ENCODE assay signal across 9 mouse cellular contexts in the genomic region with DNA sequence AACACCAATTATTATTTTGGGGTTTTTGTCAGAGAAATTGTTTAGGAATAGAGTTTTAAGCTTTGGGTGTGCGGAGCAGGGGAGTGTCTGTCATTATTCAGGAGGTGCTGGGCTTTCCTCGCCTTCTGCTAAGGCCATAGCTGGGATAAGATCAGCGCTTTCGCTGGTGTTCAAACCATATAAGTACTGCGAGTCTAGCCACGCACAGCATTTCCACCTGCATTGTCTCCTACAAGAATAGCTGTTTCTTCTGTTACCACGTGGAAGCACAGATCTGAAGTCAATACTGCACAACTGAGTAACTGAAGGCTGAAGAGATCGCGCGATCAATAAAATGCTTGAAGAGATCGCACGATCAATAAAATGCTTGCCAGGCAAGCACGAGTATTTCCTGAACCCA. TPM values are rescaled to one million over a fixed set of nuclear protein-coding genes. Genes with fewer than 3 reads are reported as not detected.
DNase-seq lines count a peak whose midpoint lies in the region; ATAC-seq lines count a peak whose summit lies in the region.
"Had no signal": no experiment of that assay in that cellular context is flagged by ENCODE, and none has a peak within 500 bp of the region (broad histone marks: within the 10 kb centered on the region; RNA-seq: fewer than 3 reads in every experiment).

No protein-coding gene starts in this region.

- H3K27ac ChIP-seq in heart, embryonic 10.5 days, result peak overlapping the region; percentile 90
- H3K27ac ChIP-seq in embryonic facial prominence, embryonic 13.5 days, result peak overlapping the region; percentile 75
- peak overlapping the region; percentile 50 for H3K27ac ChIP-seq in liver, embryonic 13.5 days

- intact Hi-C loops in heart, postnatal 10 days (cut with DNase I), result no loop called here

- H3K4me3 ChIP-seq in heart, embryonic 10.5 days, result no peak overlapping the region
- H3K4me3 ChIP-seq in megakaryocyte, embryonic 14.5 days (replicated peaks), result peak overlapping the region; percentile 50
- no peak overlapping the region for H3K4me3 ChIP-seq in embryonic facial prominence, embryonic 13.5 days
- H3K4me3 ChIP-seq in liver, embryonic 13.5 days (replicated peaks), result no peak overlapping the region

- peaks cover 21% of the 10 kb centered on the region for H3K4me1 ChIP-seq in heart, embryonic 10.5 days
- H3K4me1 ChIP-seq in megakaryocyte, embryonic 14.5 days, result peaks cover 90% of the 10 kb centered on the region
- H3K4me1 ChIP-seq in embryonic facial prominence, embryonic 13.5 days, result peaks cover 22% of the 10 kb centered on the region
- H3K4me1 ChIP-seq in liver, embryonic 13.5 days (replicated peaks), result peaks cover 32% of the 10 kb centered on the region

- no peaks in the 10 kb centered on the region for H3K9me3 ChIP-seq in heart, embryonic 10.5 days
- H3K9me3 ChIP-seq in megakaryocyte, embryonic 14.5 days, result no peaks in the 10 kb centered on the region
- no peaks in the 10 kb centered on the region for H3K9me3 ChIP-seq in embryonic facial prominence, embryonic 13.5 days
- no peaks in the 10 kb centered on the region for H3K9me3 ChIP-seq in liver, embryonic 13.5 days (replicated peaks)

- H3K27me3 ChIP-seq in heart, embryonic 10.5 days (ENCODE audit: insufficient read depth, poor library complexity, severe bottlenecking), result no peaks in the 10 kb centered on the region
- no peaks in the 10 kb centered on the region for H3K27me3 ChIP-seq in megakaryocyte, embryonic 14.5 days (replicated peaks)
- H3K27me3 ChIP-seq in embryonic facial prominence, embryonic 13.5 days, result no peaks in the 10 kb centered on the region
- H3K27me3 ChIP-seq in liver, embryonic 13.5 days, result no peaks in the 10 kb centered on the region

- no peak for DNase-seq in heart, embryonic 10.5 days (ENCODE audit: low spot score)
- DNase-seq in heart, postnatal 10 days, result no peak
- DNase-seq in liver, embryonic 13.5 days, result no peak
- no peak for DNase-seq in gastrocnemius, postnatal 10 days
- DNase-seq in layer of hippocampus, adult 11-12 months (ENCODE audit: low spot score), result no peak

- WGBS in heart, embryonic 10.5 days, result 78% methylated on average over 13 of the region's 13 CpGs
- WGBS in embryonic facial prominence, embryonic 13.5 days, result 86% methylated on average over 13 of the region's 13 CpGs
- WGBS in liver, embryonic 13.5 days (ENCODE audit: insufficient replicate concordance), result 51% methylated on average over 13 of the region's 13 CpGs

- H3K36me3 ChIP-seq in heart, embryonic 10.5 days, result no peaks in the 10 kb centered on the region; the same call in 1 of the 2 replicates
- H3K36me3 ChIP-seq in megakaryocyte, embryonic 14.5 days (replicated peaks; ENCODE audit: low read length), result peaks cover 98% of the 10 kb centered on the region
- H3K36me3 ChIP-seq in embryonic facial prominence, embryonic 13.5 days, result no peaks in the 10 kb centered on the region
- peaks cover 8% of the 10 kb centered on the region for H3K36me3 ChIP-seq in liver, embryonic 13.5 days

- no peak overlapping the region for H3K4me2 ChIP-seq in embryonic facial prominence, embryonic 13.5 days
- peak overlapping the region; percentile 48 for H3K4me2 ChIP-seq in liver, embryonic 13.5 days

- ATAC-seq in megakaryocyte, adult 5-6 weeks (ENCODE audit: poor library complexity, severe bottlenecking), result no peak
- no peak for ATAC-seq in embryonic facial prominence, embryonic 13.5 days (ENCODE audit: insufficient number of reproducible peaks, insufficient read depth, low FRiP score, low TSS enrichment, low read depth)
- 0 out of 2 replicates have a peak, but pooled peaks have one; percentile 33 for ATAC-seq in liver, embryonic 13.5 days (ENCODE audit: low read depth)

- H3K9ac ChIP-seq in embryonic facial prominence, embryonic 13.5 days, result no peak overlapping the region
- H3K9ac ChIP-seq in liver, embryonic 13.5 days, result peak overlapping the region; percentile 49

RNA-seq across cellular contexts. Expression of a gene that starts 7.6 kb away (rescaled TPM):
- not detected in 2 replicates for polyA plus RNA-seq in heart, embryonic 10.5 days (2016; fragmentation: Nextera tagmentation; extraction: Ambion mirVana)
- total RNA-seq in heart, postnatal 10 days (2021), result not detected
- 0.06 TPM in 1 of 2 replicates, not detected in the other for polyA plus RNA-seq in megakaryocyte, embryonic 14.5 days (2012; ENCODE audit: insufficient read depth, low replicate concordance)
- total RNA-seq in megakaryocyte, adult 5-6 weeks (2015), result 0.02 and 0.04 TPM in 2 replicates
- total RNA-seq in megakaryocyte, adult 5-6 weeks (2017), result 0.11 and 0.16 TPM in 2 replicates
- polyA plus RNA-seq in embryonic facial prominence, embryonic 13.5 days (2015; fragmentation: Nextera tagmentation; extraction: Ambion mirVana), result 0.30 TPM in 1 of 2 replicates, not detected in the other
- polyA plus RNA-seq in liver, embryonic 13.5 days (2015; fragmentation: Nextera tagmentation; extraction: Ambion mirVana), result not detected in 2 replicates
- total RNA-seq in gastrocnemius, postnatal 10 days (2021), result not detected
- polyA plus RNA-seq: neural tube, embryonic 11.5 days had no signal

RNA-seq across cellular contexts. Expression of a gene that starts 9.3 kb away (rescaled TPM):
- 0.55 and 0.73 TPM in 2 replicates for polyA plus RNA-seq in heart, embryonic 10.5 days (2016; fragmentation: Nextera tagmentation; extraction: Ambion mirVana)
- total RNA-seq in heart, postnatal 10 days (2021), result not detected
- polyA plus RNA-seq in megakaryocyte, embryonic 14.5 days (2012; ENCODE audit: insufficient read depth, low replicate concordance), result not detected in 2 replicates
- 1.6 and 3.5 TPM in 2 replicates for total RNA-seq in megakaryocyte, adult 5-6 weeks (2015)
- 1.6 and 4.7 TPM in 2 replicates for total RNA-seq in megakaryocyte, adult 5-6 weeks (2017)
- 0.30 TPM in 1 of 2 replicates, not detected in the other for polyA plus RNA-seq in embryonic facial prominence, embryonic 13.5 days (2015; fragmentation: Nextera tagmentation; extraction: Ambion mirVana)
- 0.12 and 0.20 TPM in 2 replicates for polyA plus RNA-seq in liver, embryonic 13.5 days (2015; fragmentation: Nextera tagmentation; extraction: Ambion mirVana)
- under 1 TPM; 0.21 to 0.29 TPM for total RNA-seq in gastrocnemius, postnatal 10 days (2021)

RNA-seq across cellular contexts. Expression of a gene that starts 10.5 kb away (rescaled TPM):
- 105 and 111 TPM in 2 replicates for polyA plus RNA-seq in heart, embryonic 10.5 days (2016; fragmentation: Nextera tagmentation; extraction: Ambion mirVana)
- total RNA-seq in heart, postnatal 10 days (2021), result 10 to 100 TPM; 37.4 to 45.4 TPM
- polyA plus RNA-seq in megakaryocyte, embryonic 14.5 days (2012; ENCODE audit: insufficient read depth, low replicate concordance), result 310 and 435 TPM in 2 replicates
- 3,528 and 3,668 TPM in 2 replicates for total RNA-seq in megakaryocyte, adult 5-6 weeks (2015)
- total RNA-seq in megakaryocyte, adult 5-6 weeks (2017), result 1,567 and 1,601 TPM in 2 replicates
- 85.4 and 93.8 TPM in 2 replicates for polyA plus RNA-seq in embryonic facial prominence, embryonic 13.5 days (2015; fragmentation: Nextera tagmentation; extraction: Ambion mirVana)
- polyA plus RNA-seq in liver, embryonic 13.5 days (2015; fragmentation: Nextera tagmentation; extraction: Ambion mirVana), result 107 and 116 TPM in 2 replicates
- total RNA-seq in gastrocnemius, postnatal 10 days (2021), result 10 to 100 TPM; 17.9 to 23.9 TPM

RNA-seq across cellular contexts. Expression of a gene that starts 55.6 kb away (rescaled TPM):
- polyA plus RNA-seq in heart, embryonic 10.5 days (2016; fragmentation: Nextera tagmentation; extraction: Ambion mirVana), result 10.7 and 12.2 TPM in 2 replicates
- total RNA-seq in heart, postnatal 10 days (2021), result 100 to 1,000 TPM; 312 to 380 TPM
- not detected in 2 replicates for polyA plus RNA-seq in megakaryocyte, embryonic 14.5 days (2012; ENCODE audit: insufficient read depth, low replicate concordance)
- total RNA-seq in megakaryocyte, adult 5-6 weeks (2015), result 0.42 and 1.5 TPM in 2 replicates
- not detected in 2 replicates for total RNA-seq in megakaryocyte, adult 5-6 weeks (2017)
- polyA plus RNA-seq in embryonic facial prominence, embryonic 13.5 days (2015; fragmentation: Nextera tagmentation; extraction: Ambion mirVana), result 101 and 192 TPM in 2 replicates
- 6.5 and 7.3 TPM in 2 replicates for polyA plus RNA-seq in liver, embryonic 13.5 days (2015; fragmentation: Nextera tagmentation; extraction: Ambion mirVana)
- 100 to 1,000 TPM; 112 to 171 TPM for total RNA-seq in gastrocnemius, postnatal 10 days (2021)
